Mouse (Mus musculus) urinary bladder, adult 18-20 months (tissue): ENCODE data around the gene Zfp385c.
"Not testable (repeated sequence)": the region's sequence is repeated elsewhere in the genome, so short reads cannot be mapped to it uniquely, and the experiment has no call there.

Experiments
- DNase-seq, 2 experiments: peaks; one replicate each; pipeline ENCODE4 v3.0.0; 2022; ENCODE audit warnings: low spot score in 2 of 2, mixed read lengths in 2 of 2

Zfp385c gene

GRCm38 (mm10) chr11:100690389-100690788 is 1.9 kb downstream of the Zfp385c start:
- DNase-seq = no peak

- no peak for DNase-seq
Observed at GRCm38 (mm10) chr11:100688443-100688842, 3.8 kb downstream of the Zfp385c start.

GRCm38 (mm10) chr11:100687265-100687664 is 5.0 kb downstream of the Zfp385c start:
- DNase-seq = no peak

GRCm38 (mm10) chr11:100685371-100685770 is 6.9 kb downstream of the Zfp385c start:
- no peak for DNase-seq

- no peak for DNase-seq
Observed at GRCm38 (mm10) chr11:100684084-100684483, 8.2 kb downstream of the Zfp385c start.

- DNase-seq = no peak
Observed at GRCm38 (mm10) chr11:100682526-100682925, 9.7 kb downstream of the Zfp385c start.

- DNase-seq = no peak
Observed at GRCm38 (mm10) chr11:100681826-100682225, 10.4 kb downstream of the Zfp385c start.

DNA sequence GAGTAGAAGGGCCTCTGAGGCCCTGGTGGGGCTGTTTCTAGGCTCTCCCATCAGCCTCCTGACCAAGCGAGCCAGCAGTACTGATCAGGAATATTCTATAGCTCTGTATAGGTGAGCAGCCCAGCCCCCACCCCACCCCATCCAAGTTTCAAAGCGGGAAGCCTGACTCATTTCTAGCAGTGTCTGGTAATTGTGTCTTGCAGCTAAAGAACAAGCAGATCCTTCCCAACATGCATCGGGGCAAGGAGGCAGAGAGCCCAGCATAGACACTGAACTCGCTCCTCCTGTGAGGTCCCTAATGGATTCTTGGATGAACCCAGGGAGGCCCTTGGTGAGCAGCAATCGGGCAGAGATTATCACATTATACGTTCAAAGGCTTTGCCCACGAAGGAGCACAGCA is 14.4 kb downstream of the Zfp385c start:
- no peak for DNase-seq

DNA sequence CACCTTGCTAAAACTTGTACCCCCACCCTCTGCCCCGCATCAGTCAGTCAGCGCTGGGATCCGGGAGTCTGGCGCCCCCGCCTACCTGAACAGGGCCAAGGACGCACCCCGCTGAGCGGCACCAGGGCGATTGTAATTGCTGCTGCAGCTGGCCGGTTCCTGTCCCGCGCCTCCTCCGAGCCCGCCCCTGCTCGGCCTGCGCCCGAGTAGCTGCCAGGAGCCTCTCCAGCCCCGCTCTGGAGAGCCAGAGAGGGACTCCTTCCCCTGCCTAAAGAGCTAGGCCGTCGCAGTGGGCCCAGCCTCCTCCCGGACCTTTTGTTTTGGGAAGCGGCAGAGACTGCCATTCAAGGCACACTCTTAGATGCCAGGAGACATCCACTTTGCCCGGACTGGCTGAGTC is 19.1 kb downstream of the Zfp385c start:
- DNase-seq = peak; percentile 9 to 20

DNA sequence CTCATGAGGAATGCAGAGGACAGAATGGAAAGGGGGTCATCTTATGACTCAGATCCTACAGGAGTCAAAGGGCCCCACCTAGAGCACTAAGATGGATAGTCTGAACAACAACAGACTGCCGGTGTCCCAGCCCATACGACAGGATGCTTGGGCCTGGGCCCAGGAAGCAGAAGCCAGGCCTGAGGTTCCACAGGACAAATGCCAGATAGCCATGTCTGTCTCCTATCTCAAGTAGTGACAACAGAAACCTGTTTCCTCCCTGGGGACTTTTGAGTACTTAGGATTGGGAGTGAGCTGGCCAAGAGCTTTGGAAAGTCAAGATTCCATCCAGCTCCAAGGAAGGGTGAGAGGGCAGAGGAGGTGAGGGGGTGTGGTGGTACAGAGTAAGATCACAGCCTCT is 20.3 kb downstream of the Zfp385c start:
- DNase-seq = no peak

GRCm38 (mm10) chr11:100671049-100671448 is 21.2 kb downstream of the Zfp385c start:
- DNase-seq = no peak

GRCm38 (mm10) chr11:100659806-100660205 is 32.4 kb downstream of the Zfp385c start:
- DNase-seq = no peak

GRCm38 (mm10) chr11:100656458-100656857 is 35.8 kb downstream of the Zfp385c start:
- no peak for DNase-seq

GRCm38 (mm10) chr11:100655589-100655988 is 36.7 kb downstream of the Zfp385c start:
- not testable (repeated sequence) for DNase-seq

DNA sequence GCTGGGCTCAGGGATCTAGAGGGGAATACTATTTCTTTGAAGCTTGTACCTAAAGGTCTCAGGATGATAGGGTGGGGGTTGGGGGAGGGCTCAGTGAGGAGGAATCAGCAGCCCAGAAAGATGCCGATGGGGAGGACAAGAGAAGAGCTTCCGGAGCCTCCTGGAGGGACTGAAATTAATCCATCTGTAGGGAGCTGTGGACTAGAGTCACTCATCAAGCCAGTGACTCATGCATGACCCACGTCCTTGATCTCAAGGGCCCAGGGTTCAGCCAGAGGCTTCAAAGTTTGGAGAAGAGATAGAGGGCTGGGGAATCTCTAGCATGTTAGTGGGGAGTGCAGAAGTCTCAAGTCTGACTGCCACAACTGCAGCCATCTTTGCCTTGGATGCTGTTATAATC is 40.5 kb downstream of the Zfp385c start:
- no peak for DNase-seq

DNA sequence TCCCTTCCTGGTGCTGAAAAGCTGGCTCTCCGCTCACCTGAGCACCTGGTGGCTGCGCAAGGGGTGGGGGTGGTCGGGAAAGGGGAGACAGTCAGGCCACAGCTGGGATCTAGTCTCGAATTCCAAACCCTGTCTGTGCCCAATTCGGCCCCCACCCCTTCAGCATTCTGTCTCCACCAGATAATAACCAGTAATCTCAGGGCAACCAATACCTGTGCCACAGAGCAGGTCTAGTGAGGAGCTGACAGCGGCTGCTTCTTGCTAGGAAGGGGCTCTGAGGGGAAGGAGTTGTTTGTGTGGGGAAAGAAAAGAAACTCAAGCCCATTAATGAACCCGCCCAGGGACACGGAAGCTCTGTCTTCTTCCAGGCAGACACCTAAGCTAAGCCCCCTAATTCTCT is 41.0 kb downstream of the Zfp385c start:
- DNase-seq = no peak

GRCm38 (mm10) chr11:100648405-100648804 is 43.9 kb downstream of the Zfp385c start:
- no peak for DNase-seq

DNA sequence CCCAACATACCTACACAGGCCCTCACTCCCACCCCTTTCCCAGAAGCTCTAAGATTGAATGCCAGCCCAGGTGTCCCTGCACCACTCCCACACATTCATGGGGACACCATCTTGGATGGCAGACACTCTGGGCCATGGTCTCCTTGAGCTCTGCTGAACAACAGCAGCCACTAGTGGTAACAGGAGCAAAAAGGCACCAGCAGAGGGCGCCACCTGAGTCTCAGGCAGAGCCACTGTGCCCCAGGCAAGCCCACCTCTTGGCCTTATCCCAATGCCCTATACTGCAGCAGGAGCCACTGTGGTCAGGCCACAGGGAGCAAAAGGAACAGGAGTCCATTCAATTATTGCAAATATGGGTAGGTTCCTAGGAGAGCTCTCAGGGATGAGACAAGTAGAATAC is 46.0 kb downstream of the Zfp385c start:
- no peak for DNase-seq

- DNase-seq = no peak
Observed at GRCm38 (mm10) chr11:100643612-100644575, 48.4 kb downstream of the Zfp385c start.

- DNase-seq = no peak
Observed at GRCm38 (mm10) chr11:100640159-100640906, 51.9 kb downstream of the Zfp385c start.

DNA sequence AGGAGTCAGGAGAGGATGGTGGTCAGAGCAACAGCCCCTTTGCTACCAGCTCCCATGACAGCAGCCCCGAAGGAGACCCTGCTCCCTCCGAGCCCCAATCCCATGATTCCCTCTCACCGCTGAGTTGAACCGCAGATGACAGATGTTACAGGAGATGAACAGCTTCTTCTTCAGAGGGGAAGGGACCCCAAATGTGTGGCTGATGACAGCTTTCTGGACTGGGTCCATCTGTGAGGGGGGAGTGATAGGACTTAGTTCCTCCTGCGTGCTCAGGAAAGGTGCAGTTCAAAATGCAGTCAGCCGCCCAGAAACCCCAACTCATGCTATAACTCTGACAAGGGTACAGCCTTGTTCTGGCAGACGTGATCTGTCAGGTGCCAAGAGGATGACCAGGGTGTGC is 57.7 kb downstream of the Zfp385c start:
- no peak for DNase-seq

DNA sequence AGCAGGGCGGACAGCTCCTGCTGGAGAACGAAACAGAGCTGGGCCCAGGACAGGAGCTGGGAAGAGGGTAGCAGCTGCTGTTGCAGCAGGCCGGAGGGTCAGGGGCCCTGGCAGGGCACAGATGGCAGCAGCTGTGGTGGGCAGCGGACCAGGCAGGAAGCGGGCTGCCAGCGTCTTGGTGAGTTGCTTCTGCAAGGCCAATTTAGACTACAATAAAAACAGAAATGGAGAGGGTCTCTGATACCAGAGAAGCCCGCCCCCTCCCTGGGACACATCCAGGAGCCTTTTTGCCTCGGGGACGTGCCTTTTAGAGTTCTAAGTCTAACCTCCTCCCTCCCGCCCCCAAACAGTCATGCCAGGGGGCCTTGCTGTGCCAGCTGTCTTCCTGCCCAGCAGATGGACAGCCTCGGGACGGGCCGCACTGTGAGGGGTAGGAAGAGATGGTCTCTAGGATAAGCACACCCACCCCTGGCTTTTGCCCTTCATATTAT is 63.3 kb downstream of the Zfp385c start:
- DNase-seq = no peak

DNA sequence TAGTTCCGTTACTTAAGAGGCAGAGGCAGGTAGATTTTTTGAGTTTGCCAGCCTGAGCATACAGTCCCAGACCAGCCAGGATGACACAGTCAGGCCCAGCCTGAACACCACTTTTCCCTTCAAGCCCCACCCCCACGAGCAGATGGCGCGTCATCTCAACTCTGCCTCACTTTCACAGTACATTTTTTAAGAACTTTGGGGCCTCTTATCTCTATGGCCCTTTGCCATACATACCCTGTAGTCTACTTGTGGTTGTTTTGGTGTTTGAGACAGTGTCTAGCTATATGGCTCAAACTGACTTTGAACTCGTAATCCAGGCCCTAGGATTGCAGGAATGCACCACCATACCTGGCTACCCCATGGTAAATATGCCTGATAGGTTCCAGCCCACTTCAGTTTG is 64.2 kb downstream of the Zfp385c start:
- DNase-seq = no peak
